Comparison of ENCODE assay signal across 15 mouse cellular contexts in genomic region chr13:58746056-58746455, GRCm38 (mm10).
"Had no signal": no experiment of that assay in that cellular context is flagged by ENCODE, and none has a peak within 500 bp of the region (broad histone marks: within the 10 kb centered on the region; RNA-seq: fewer than 3 reads in every experiment).

No protein-coding gene starts in this region.

- H3K4me1 ChIP-seq: midbrain, embryonic 10.5 days; midbrain, embryonic 13.5 days; neural tube, embryonic 12.5 days; stomach, embryonic 15.5 days had no signal

- H3K9ac ChIP-seq: lung, embryonic 14.5 days; midbrain, embryonic 13.5 days; neural tube, embryonic 12.5 days; stomach, embryonic 15.5 days had no signal

- H3K4me3 ChIP-seq: midbrain, embryonic 10.5 days; midbrain, embryonic 13.5 days; myocyte; neural tube, embryonic 12.5 days; stomach, embryonic 15.5 days had no signal

- H3K36me3 ChIP-seq: midbrain, embryonic 10.5 days; midbrain, embryonic 13.5 days; neural tube, embryonic 12.5 days; stomach, embryonic 15.5 days had no signal

- H3K27ac ChIP-seq: midbrain, embryonic 10.5 days; midbrain, embryonic 13.5 days; neural tube, embryonic 12.5 days; stomach, embryonic 15.5 days; stomach, postnatal 0 days had no signal

- ATAC-seq: midbrain, embryonic 13.5 days; midbrain, embryonic 16.5 days had no signal

- H3K9me3 ChIP-seq: midbrain, embryonic 10.5 days; midbrain, embryonic 13.5 days; stomach, embryonic 15.5 days had no signal

- H3K4me2 ChIP-seq: lung, embryonic 14.5 days; midbrain, embryonic 13.5 days; neural tube, embryonic 12.5 days; stomach, embryonic 15.5 days had no signal

- DNase-seq: lung, adult 18-20 months; lung, embryonic 14.5 days; lung, postnatal 10 days; lung, postnatal 4 days; right cerebral cortex, postnatal 14 days; thymus, adult 2 months; thymus, postnatal 25 days; thymus, postnatal 4 days had no signal

- H3K27me3 ChIP-seq: midbrain, embryonic 13.5 days; neural tube, embryonic 12.5 days; stomach, embryonic 15.5 days had no signal
